Mouse (Mus musculus): Measurements from ENCODE around the gene Ralgapa1. TPM values are rescaled to one million over a fixed set of nuclear protein-coding genes. Genes with fewer than 3 reads are reported as not detected.
"Not testable (repeated sequence)": the region's sequence is repeated elsewhere in the genome, so short reads cannot be mapped to it uniquely, and the experiment has no call there.

The Ralgapa1 gene
- polyA plus RNA-seq, 1 experiment from 2014 or later: 37.0 TPM

DNA sequence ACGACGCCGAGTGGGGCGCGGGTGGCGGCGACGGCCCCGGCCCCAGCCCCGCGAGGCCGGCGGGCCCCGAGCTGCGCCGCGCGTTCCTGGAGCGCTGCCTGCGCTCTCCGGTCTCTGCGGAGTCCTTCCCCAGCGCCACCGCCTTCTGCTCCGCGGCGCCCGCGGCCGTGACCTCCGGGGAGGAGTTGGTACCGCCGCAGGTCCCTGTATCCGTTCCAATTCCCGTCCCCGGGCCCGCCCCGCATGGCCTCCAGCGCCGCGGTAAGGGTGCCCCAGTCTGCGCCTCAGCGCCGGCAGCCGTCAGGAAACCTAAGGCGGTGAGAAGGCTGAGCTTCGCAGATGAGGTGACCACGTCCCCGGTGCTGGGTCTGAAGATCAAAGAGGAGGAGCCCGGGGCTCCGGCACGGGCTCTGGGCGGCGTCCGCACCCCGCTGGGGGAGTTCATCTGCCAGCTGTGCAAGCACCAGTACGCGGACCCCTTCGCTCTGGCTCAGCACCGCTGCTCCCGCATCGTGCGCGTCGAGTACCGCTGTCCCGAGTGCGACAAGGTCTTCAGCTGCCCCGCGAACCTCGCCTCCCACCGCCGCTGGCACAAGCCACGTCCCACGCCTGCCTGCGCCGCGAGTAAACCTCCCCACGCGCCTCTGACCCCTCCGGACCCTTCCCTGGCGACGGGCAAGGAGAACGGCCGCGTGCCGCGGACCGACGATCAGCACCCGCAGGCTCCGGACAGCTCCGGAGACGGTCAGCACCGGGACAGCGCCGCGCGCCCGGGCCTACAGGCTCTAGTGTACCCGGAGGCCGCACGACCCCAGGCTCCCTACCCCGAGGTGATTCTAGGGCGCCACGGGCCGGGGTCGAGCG is 221.1 kb downstream of the Ralgapa1 start:
- DNase-seq: peak; percentile 61
- H3K4me2 ChIP-seq (ENCODE audit: low read length): peak overlapping the region; percentile 92
- no peaks in the 10 kb centered on the region for H3K9me3 ChIP-seq (ENCODE audit: control insufficient read depth, low read length)
- H3K36me3 ChIP-seq (ENCODE audit: control insufficient read depth, insufficient read depth, low read length): no peaks in the 10 kb centered on the region
- peak overlapping the region; percentile 40 for H3K9ac ChIP-seq (replicated peaks; ENCODE audit: low read length)
- ATAC-seq (ENCODE audit: low FRiP score, low TSS enrichment): peak; percentile 57
- under 1% methylated on average over 106 of the region's 109 CpGs for WGBS
- peaks cover 18% of the 10 kb centered on the region for H3K4me1 ChIP-seq (ENCODE audit: control insufficient read depth, insufficient read depth, low read length)
- no peak overlapping the region for H3K27ac ChIP-seq (replicated peaks; ENCODE audit: low read depth, low read length)
- peak overlapping the region; percentile 50 for H3K4me3 ChIP-seq (replicated peaks; ENCODE audit: low read depth, low read length)
- peaks cover 51% of the 10 kb centered on the region for H3K27me3 ChIP-seq (ENCODE audit: control insufficient read depth, insufficient read depth, low read length)

DNA sequence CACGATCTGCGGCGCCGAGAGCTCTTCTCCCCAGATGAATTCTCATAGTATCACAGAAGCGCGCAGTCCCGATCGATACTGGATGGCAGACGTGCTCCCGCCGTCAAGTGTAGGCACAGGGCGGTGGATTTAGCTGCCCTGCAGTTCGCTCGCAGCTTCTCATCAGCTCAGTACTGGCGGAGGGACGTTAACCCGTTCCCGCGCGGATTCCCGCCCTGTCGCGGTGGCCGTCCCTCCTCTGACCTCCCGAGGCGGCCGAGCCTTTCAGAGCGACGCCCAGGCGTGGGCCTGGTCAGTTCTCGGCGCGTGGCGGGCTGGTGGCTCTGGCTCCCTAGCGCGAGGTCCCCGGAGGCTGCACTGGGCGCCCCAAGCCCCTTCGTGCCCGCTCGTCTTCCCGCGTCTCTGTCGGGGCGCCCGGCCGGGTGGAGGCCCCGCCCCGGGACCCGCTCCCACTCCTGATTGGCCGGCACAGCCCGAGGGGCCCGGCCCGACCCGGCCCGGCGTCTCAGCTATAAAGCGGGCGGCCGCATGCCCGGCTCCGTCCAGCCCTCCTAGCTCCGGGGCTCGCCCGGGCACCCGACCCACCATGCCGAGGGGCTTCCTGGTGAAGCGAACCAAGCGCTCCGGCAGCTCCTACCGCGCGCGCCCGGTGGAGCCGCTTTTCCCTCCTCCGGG is 221.9 kb downstream of the Ralgapa1 start, which contains the start of gene Insm2:
Insm2 (plus strand) TSS at position 541 of the 675 bp plus-strand sequence.
- Histone ChIP-seq H3K4me1 (ENCODE audit: control insufficient read depth, insufficient read depth, low read length) (peaks cover 18% of the 10 kb centered on the region), H3K4me2 (ENCODE audit: low read length) (peak within 1 kb of the TSS; percentile 92), H3K9ac (replicated peaks; ENCODE audit: low read length) (peak within 1 kb of the TSS; percentile 40), H3K36me3 (ENCODE audit: control insufficient read depth, insufficient read depth, low read length) (no peaks in the 10 kb centered on the region), H3K9me3 (ENCODE audit: control insufficient read depth, low read length) (no peaks in the 10 kb centered on the region), H3K27me3 (ENCODE audit: control insufficient read depth, insufficient read depth, low read length) (peaks cover 51% of the 10 kb centered on the region), H3K27ac (replicated peaks; ENCODE audit: low read depth, low read length) (no peak within 1 kb of the TSS), H3K4me3 (replicated peaks; ENCODE audit: low read depth, low read length) (peak within 1 kb of the TSS; percentile 50)
- DNase-seq (peak; percentile 68), ATAC-seq (ENCODE audit: low FRiP score, low TSS enrichment) (peak; percentile 69)
- WGBS: under 1% methylated on average over 75 of the region's 77 CpGs

DNA sequence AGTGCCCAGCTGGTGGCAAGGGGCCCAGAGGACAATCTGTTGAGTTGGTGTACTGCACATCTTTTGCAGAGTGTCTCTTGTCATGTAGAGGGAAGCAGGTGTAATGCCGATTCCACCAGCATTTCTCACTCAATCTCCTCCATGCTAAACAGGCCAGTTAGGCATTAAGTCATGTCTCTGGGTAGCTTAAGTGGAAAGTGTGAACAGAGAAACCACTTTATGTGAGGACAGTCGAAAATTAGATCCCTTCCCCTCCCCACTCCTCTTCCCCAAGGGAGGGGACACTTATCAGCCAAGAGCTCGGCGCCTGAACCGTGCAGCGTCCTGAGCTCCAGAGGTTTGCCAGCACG is 222.5 kb downstream of the Ralgapa1 start:
- H3K4me2 ChIP-seq (ENCODE audit: low read length): peak overlapping the region; percentile 92
- peaks cover 51% of the 10 kb centered on the region for H3K27me3 ChIP-seq (ENCODE audit: control insufficient read depth, insufficient read depth, low read length)
- peak overlapping the region; percentile 40 for H3K9ac ChIP-seq (replicated peaks; ENCODE audit: low read length)
- H3K4me1 ChIP-seq (ENCODE audit: control insufficient read depth, insufficient read depth, low read length): peaks cover 18% of the 10 kb centered on the region
- no peak overlapping the region for H3K27ac ChIP-seq (replicated peaks; ENCODE audit: low read depth, low read length)
- ATAC-seq (ENCODE audit: low FRiP score, low TSS enrichment): 0 out of 2 replicates have a peak, but pooled peaks have one; percentile 5
- H3K4me3 ChIP-seq (replicated peaks; ENCODE audit: low read depth, low read length): peak overlapping the region; percentile 50
- peak; percentile 15 for DNase-seq
- no peaks in the 10 kb centered on the region for H3K9me3 ChIP-seq (ENCODE audit: control insufficient read depth, low read length)
- no peaks in the 10 kb centered on the region for H3K36me3 ChIP-seq (ENCODE audit: control insufficient read depth, insufficient read depth, low read length)
- WGBS: 6% methylated on average over 7 of the region's 7 CpGs

DNA sequence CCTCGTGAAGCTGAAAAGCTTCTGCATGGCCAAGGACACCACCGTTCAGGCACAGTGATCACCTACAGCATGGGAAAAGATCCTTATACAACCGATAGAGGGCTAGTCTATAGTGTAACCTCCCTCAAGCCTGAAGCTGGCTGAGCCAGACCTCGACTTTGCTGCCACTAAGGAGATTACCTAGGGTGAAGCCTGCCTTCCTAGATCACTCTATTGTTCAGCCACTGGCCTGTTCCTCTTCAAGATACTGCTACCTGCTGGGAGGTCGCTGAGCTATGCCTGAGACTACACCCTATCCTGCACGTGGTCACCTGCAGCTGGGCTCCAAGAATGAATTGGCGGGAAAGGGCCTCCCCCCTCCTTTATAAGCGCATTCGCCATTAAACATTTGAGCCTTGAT is 234.0 kb downstream of the Ralgapa1 start:
- H3K27me3 ChIP-seq (ENCODE audit: control insufficient read depth, insufficient read depth, low read length); H3K27ac ChIP-seq (replicated peaks; ENCODE audit: low read depth, low read length); DNase-seq; H3K9ac ChIP-seq (replicated peaks; ENCODE audit: low read length); H3K9me3 ChIP-seq (ENCODE audit: control insufficient read depth, low read length); H3K36me3 ChIP-seq (ENCODE audit: control insufficient read depth, insufficient read depth, low read length); ATAC-seq (ENCODE audit: low FRiP score, low TSS enrichment); H3K4me1 ChIP-seq (ENCODE audit: control insufficient read depth, insufficient read depth, low read length); H3K4me3 ChIP-seq (replicated peaks; ENCODE audit: low read depth, low read length); H3K4me2 ChIP-seq (ENCODE audit: low read length): not testable (repeated sequence)
- WGBS: 50% methylated on average over 9 of the region's 9 CpGs

DNA sequence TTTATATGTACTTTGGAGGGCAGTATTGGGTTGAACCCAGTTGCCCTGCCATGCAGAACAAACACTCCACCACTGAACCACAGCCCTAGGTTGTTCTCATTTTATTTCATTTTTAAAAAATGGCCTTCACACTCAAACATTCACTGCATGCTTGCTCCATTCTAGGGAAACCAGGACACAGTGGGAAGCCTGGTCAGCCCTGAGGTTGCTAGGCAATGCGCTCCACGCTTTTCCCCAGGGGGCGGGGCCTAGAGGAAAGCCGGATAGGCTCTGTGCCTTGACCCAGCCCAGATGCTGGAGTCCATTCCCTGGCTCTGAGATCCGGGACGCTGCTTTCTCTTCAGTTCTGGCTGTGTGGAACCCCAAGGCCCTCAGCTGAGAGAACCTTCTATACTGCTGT is 247.2 kb downstream of the Ralgapa1 start:
- Histone ChIP-seq H3K4me2 (ENCODE audit: low read length) (no peak overlapping the region), H3K27me3 (ENCODE audit: control insufficient read depth, insufficient read depth, low read length) (no peaks in the 10 kb centered on the region), H3K4me3 (replicated peaks; ENCODE audit: low read depth, low read length) (no peak overlapping the region), H3K36me3 (ENCODE audit: control insufficient read depth, insufficient read depth, low read length) (no peaks in the 10 kb centered on the region), H3K9me3 (ENCODE audit: control insufficient read depth, low read length) (no peaks in the 10 kb centered on the region), H3K9ac (replicated peaks; ENCODE audit: low read length) (no peak overlapping the region), H3K27ac (replicated peaks; ENCODE audit: low read depth, low read length) (no peak overlapping the region), H3K4me1 (ENCODE audit: control insufficient read depth, insufficient read depth, low read length) (0 out of 2 replicates have a peak, but pooled peaks cover 5% of the 10 kb centered on the region)
- peak; percentile 62 for DNase-seq
- ATAC-seq (ENCODE audit: low FRiP score, low TSS enrichment): no peak
- WGBS: 3% methylated on average over 6 of the region's 6 CpGs

DNA sequence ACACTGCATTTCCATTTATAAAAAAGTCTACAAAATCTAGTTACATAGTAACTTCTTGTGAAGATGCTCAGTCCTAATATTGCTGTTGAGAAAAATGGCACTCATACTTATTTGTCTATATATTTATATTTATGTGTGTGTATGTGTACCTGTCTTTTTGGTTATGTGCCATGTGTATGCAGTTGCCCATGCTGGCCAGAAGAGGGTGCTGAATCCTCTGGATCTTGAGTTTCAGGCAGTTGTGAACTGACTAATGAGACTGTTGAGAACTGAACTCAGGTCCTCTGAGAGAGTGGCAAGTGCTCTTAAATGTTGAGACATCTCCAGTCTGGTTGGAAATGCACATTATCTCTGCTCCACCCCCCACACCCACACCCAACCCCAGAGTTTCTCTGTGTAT is 247.9 kb downstream of the Ralgapa1 start:
- H3K27ac ChIP-seq (replicated peaks; ENCODE audit: low read depth, low read length): no peak overlapping the region
- H3K4me3 ChIP-seq (replicated peaks; ENCODE audit: low read depth, low read length): no peak overlapping the region
- DNase-seq (no peak), ATAC-seq (ENCODE audit: low FRiP score, low TSS enrichment) (no peak)
- H3K9me3 ChIP-seq (ENCODE audit: control insufficient read depth, low read length): no peaks in the 10 kb centered on the region
- no peak overlapping the region for H3K4me2 ChIP-seq (ENCODE audit: low read length)
- no peak overlapping the region for H3K9ac ChIP-seq (replicated peaks; ENCODE audit: low read length)
- H3K4me1 ChIP-seq (ENCODE audit: control insufficient read depth, insufficient read depth, low read length): 0 out of 2 replicates have a peak, but pooled peaks cover 5% of the 10 kb centered on the region
- no peaks in the 10 kb centered on the region for H3K36me3 ChIP-seq (ENCODE audit: control insufficient read depth, insufficient read depth, low read length)
- H3K27me3 ChIP-seq (ENCODE audit: control insufficient read depth, insufficient read depth, low read length): no peaks in the 10 kb centered on the region

DNA sequence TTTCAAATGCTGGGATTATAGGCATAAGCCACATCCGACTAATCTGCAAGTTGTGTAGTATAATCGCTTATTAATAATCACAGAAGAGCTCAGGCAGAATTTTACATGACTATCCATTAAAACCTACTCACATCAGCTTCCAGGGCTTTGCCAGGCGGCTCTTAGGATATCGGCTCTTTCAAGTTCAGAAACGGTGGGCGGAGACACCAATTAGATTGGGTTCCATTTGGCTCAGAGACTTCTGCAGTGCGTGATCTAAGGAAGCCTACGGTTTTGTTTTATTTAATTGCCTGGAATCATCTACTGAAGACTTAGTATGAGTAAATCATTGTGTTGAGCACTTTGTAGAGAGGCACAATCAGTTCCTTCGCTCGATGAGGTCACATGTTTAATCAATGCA is 249.3 kb downstream of the Ralgapa1 start:
- no peak for DNase-seq
- H3K9me3 ChIP-seq (ENCODE audit: control insufficient read depth, low read length): no peaks in the 10 kb centered on the region

DNA sequence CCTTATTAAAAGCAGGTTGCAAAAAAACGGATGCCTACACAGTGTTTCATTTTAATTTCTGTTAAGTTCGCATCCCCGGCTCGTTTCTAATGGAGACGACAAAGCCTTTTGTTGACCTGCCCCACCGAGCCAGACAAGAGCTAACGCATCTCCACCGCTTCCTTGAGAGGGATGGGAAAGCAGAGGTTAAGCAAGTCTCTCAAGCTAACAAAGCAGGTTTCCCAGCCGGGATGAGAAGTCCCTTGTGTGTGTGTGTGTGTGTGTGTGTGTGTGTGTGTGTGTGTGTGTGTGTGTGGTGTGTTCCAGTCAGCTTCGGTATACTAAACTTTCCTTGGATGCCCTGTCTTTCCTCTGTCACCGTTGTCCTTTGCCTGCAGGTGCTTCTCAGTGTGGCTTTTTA is 249.8 kb downstream of the Ralgapa1 start:
- H3K9ac ChIP-seq (replicated peaks; ENCODE audit: low read length): no peak overlapping the region
- H3K9me3 ChIP-seq (ENCODE audit: control insufficient read depth, low read length): no peaks in the 10 kb centered on the region
- H3K4me3 ChIP-seq (replicated peaks; ENCODE audit: low read depth, low read length): no peak overlapping the region
- no peaks in the 10 kb centered on the region for H3K36me3 ChIP-seq (ENCODE audit: control insufficient read depth, insufficient read depth, low read length)
- WGBS: 65% methylated on average over 11 of the region's 11 CpGs
- no peak overlapping the region for H3K27ac ChIP-seq (replicated peaks; ENCODE audit: low read depth, low read length)
- DNase-seq: no peak
- 0 out of 2 replicates have a peak, but pooled peaks cover 5% of the 10 kb centered on the region for H3K4me1 ChIP-seq (ENCODE audit: control insufficient read depth, insufficient read depth, low read length)
- H3K4me2 ChIP-seq (ENCODE audit: low read length): no peak overlapping the region
- no peak for ATAC-seq (ENCODE audit: low FRiP score, low TSS enrichment)
- no peaks in the 10 kb centered on the region for H3K27me3 ChIP-seq (ENCODE audit: control insufficient read depth, insufficient read depth, low read length)

More for the DNA sequence above, 249.3 kb downstream of the Ralgapa1 start:
- H3K27me3 ChIP-seq (ENCODE audit: control insufficient read depth, insufficient read depth, low read length): no peaks in the 10 kb centered on the region
- H3K36me3 ChIP-seq (ENCODE audit: control insufficient read depth, insufficient read depth, low read length): no peaks in the 10 kb centered on the region
- no peak overlapping the region for H3K4me2 ChIP-seq (ENCODE audit: low read length)
- H3K4me1 ChIP-seq (ENCODE audit: control insufficient read depth, insufficient read depth, low read length): 0 out of 2 replicates have a peak, but pooled peaks cover 5% of the 10 kb centered on the region
- 89% methylated on average over 10 of the region's 10 CpGs for WGBS
- no peak for ATAC-seq (ENCODE audit: low FRiP score, low TSS enrichment)
- H3K9ac ChIP-seq (replicated peaks; ENCODE audit: low read length): no peak overlapping the region
- no peak overlapping the region for H3K4me3 ChIP-seq (replicated peaks; ENCODE audit: low read depth, low read length)
- H3K27ac ChIP-seq (replicated peaks; ENCODE audit: low read depth, low read length): no peak overlapping the region
